Mouse (Mus musculus): ENCODE measurements around the gene Polr1a.

- TF ChIP-seq CTCF (IDR thresholded peaks at IDR 0.05; ENCODE audit: insufficient read depth, low read depth, low read length): no peak
- no peak for TF ChIP-seq POLR2A (IDR thresholded peaks at IDR 0.05; ENCODE audit: insufficient read depth, low read depth, low read length)
Observed at GRCm38 (mm10) chr6:72001220-72001777, 92.4 kb downstream of the Polr1a start.
